Mouse (Mus musculus): ENCODE results near the gene Tia1. TPM values are rescaled to one million over a fixed set of nuclear protein-coding genes. Genes with fewer than 3 reads are reported as not detected.
A peak's percentile ranks its signal among the peaks of the same experiment; 100 is the strongest.

Gene Tia1
- polyA plus RNA-seq, 1 experiment, result 0.72 TPM

GRCm38 (mm10) chr6:86404996-86405395 is 977 bp downstream of the Tia1 start:
- H3K36me3 ChIP-seq (ENCODE audit: control insufficient read depth), result peaks cover 13% of the 10 kb centered on the region
- TF ChIP-seq TAL1 (IDR thresholded peaks at IDR 0.05; ENCODE audit: low read length), result no peak
- no peak for TF ChIP-seq GATA1 (IDR thresholded peaks at IDR 0.05; ENCODE audit: low read length)
- H3K4me1 ChIP-seq (ENCODE audit: control insufficient read depth), result peaks cover 37% of the 10 kb centered on the region
- H3K27me3 ChIP-seq (ENCODE audit: control insufficient read depth), result no peaks in the 10 kb centered on the region
- H3K9me3 ChIP-seq (ENCODE audit: control insufficient read depth, low read length), result no peaks in the 10 kb centered on the region
- peak overlapping the region; percentile 90 for H3K4me3 ChIP-seq (replicated peaks)

DNA sequence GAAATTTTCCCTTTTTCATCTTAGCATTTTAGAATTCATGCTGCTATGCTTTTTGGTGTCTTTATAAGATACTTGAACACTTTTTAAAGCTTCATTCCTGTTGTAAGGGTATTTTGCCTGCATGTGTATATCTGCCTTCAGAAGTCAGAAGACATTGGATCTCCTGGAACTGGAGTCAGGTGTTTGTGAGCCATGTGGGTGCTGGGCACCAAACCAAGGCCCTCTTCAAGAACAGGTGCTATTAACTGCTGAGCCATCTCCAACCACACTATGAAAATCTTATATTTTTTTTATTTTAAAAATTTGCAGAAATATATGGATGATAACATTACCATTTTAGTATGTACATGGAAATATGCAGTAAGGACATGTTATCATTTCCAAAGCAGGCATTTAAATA is 2.3 kb downstream of the Tia1 start:
- H3K9me3 ChIP-seq (ENCODE audit: control insufficient read depth, low read length), result no peaks in the 10 kb centered on the region
- TF ChIP-seq TAL1 (IDR thresholded peaks at IDR 0.05; ENCODE audit: low read length), result no peak
- no peak for TF ChIP-seq GATA1 (IDR thresholded peaks at IDR 0.05; ENCODE audit: low read length)
- no peak overlapping the region for H3K4me3 ChIP-seq (replicated peaks)
- H3K36me3 ChIP-seq (ENCODE audit: control insufficient read depth), result peaks cover 13% of the 10 kb centered on the region
- H3K4me1 ChIP-seq (ENCODE audit: control insufficient read depth), result peaks cover 29% of the 10 kb centered on the region
- no peaks in the 10 kb centered on the region for H3K27me3 ChIP-seq (ENCODE audit: control insufficient read depth)

GRCm38 (mm10) chr6:86418711-86419110 is 14.7 kb downstream of the Tia1 start:
- TF ChIP-seq TAL1 (IDR thresholded peaks at IDR 0.05; ENCODE audit: low read length) (no peak), GATA1 (IDR thresholded peaks at IDR 0.05; ENCODE audit: low read length) (no peak)
- no peak overlapping the region for H3K4me3 ChIP-seq (replicated peaks)
- H3K9me3 ChIP-seq (ENCODE audit: control insufficient read depth, low read length), result no peaks in the 10 kb centered on the region
- H3K4me1 ChIP-seq (ENCODE audit: control insufficient read depth), result no peaks in the 10 kb centered on the region
- H3K27me3 ChIP-seq (ENCODE audit: control insufficient read depth), result no peaks in the 10 kb centered on the region
- H3K36me3 ChIP-seq (ENCODE audit: control insufficient read depth), result peaks cover 67% of the 10 kb centered on the region

DNA sequence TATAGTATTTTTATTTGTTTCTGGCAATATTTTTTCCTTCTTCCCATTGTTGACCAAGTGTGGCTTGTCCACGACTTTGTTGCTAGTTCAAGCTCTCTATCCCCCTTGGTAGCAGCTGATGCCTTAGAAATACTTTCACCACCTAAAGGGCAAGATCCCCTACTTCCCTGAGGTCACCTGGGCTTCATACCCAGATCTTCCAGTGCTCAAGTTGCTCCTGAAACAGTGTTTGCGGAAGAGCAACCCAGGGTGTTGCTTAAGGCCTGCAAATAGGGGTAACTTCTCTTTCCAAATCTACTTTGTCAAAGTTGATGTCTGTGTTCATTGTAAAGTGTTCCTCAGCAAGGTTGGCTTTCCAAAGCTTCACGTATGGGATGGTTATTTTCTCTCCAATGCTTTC is 15.2 kb downstream of the Tia1 start:
- Histone ChIP-seq H3K4me3 (replicated peaks) (no peak overlapping the region), H3K9me3 (ENCODE audit: control insufficient read depth, low read length) (no peaks in the 10 kb centered on the region), H3K36me3 (ENCODE audit: control insufficient read depth) (peaks cover 68% of the 10 kb centered on the region), H3K27me3 (ENCODE audit: control insufficient read depth) (no peaks in the 10 kb centered on the region), H3K4me1 (ENCODE audit: control insufficient read depth) (no peaks in the 10 kb centered on the region)
- no peak for TF ChIP-seq GATA1 (IDR thresholded peaks at IDR 0.05; ENCODE audit: low read length)
- TF ChIP-seq TAL1 (IDR thresholded peaks at IDR 0.05; ENCODE audit: low read length), result no peak

GRCm38 (mm10) chr6:86420491-86420890 is 16.5 kb downstream of the Tia1 start:
- Histone ChIP-seq H3K4me3 (replicated peaks) (no peak overlapping the region), H3K4me1 (ENCODE audit: control insufficient read depth) (no peaks in the 10 kb centered on the region), H3K9me3 (ENCODE audit: control insufficient read depth, low read length) (no peaks in the 10 kb centered on the region), H3K36me3 (ENCODE audit: control insufficient read depth) (peaks cover 73% of the 10 kb centered on the region), H3K27me3 (ENCODE audit: control insufficient read depth) (no peaks in the 10 kb centered on the region)
- no peak for TF ChIP-seq TAL1 (IDR thresholded peaks at IDR 0.05; ENCODE audit: low read length)
- TF ChIP-seq GATA1 (IDR thresholded peaks at IDR 0.05; ENCODE audit: low read length), result no peak

- H3K27me3 ChIP-seq (ENCODE audit: control insufficient read depth), result no peaks in the 10 kb centered on the region
- H3K4me1 ChIP-seq (ENCODE audit: control insufficient read depth), result no peaks in the 10 kb centered on the region
- peaks cover 59% of the 10 kb centered on the region for H3K36me3 ChIP-seq (ENCODE audit: control insufficient read depth)
- H3K9me3 ChIP-seq (ENCODE audit: control insufficient read depth, low read length), result no peaks in the 10 kb centered on the region
- no peak within 1 kb of the TSS for H3K4me3 ChIP-seq (replicated peaks)
- TF ChIP-seq GATA1 (IDR thresholded peaks at IDR 0.05; ENCODE audit: low read length), result no peak
- TF ChIP-seq TAL1 (IDR thresholded peaks at IDR 0.05; ENCODE audit: low read length), result no peak
These were observed 22.3 kb downstream of the Tia1 start, which contains the start of gene Gm44790 for GRCm38 (mm10) chr6:86426358-86426757. Gene Gm44790, plus strand, starts transcription at chr6:86426658.

DNA sequence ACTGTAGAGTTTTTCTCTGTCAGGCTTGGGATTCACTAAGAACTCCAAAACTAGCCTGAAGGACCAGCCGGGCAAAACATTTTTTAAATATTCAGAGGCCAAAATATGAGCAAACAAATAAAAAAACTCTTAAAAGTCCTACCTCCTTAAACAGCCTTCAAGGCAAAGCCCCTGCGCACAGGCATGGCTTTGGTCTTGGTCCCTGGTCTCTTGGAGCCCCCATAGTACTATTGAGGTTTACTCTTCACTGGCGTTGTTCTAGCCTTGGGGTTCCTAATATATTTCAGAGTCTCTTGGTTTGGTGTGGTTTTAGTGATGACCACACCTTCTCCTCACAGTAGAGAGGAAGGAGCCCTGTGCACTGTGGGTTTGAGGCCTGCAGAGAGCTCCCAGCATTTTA is 27.5 kb downstream of the Tia1 start:
- H3K4me3 ChIP-seq (replicated peaks), result no peak overlapping the region
- H3K36me3 ChIP-seq (ENCODE audit: control insufficient read depth), result peaks cover 54% of the 10 kb centered on the region
- no peaks in the 10 kb centered on the region for H3K27me3 ChIP-seq (ENCODE audit: control insufficient read depth)
- peaks cover 2% of the 10 kb centered on the region; the same call in 1 of the 2 replicates for H3K4me1 ChIP-seq (ENCODE audit: control insufficient read depth)
- H3K9me3 ChIP-seq (ENCODE audit: control insufficient read depth, low read length), result no peaks in the 10 kb centered on the region
- TF ChIP-seq TAL1 (IDR thresholded peaks at IDR 0.05; ENCODE audit: low read length), result no peak
- TF ChIP-seq GATA1 (IDR thresholded peaks at IDR 0.05; ENCODE audit: low read length), result no peak

DNA sequence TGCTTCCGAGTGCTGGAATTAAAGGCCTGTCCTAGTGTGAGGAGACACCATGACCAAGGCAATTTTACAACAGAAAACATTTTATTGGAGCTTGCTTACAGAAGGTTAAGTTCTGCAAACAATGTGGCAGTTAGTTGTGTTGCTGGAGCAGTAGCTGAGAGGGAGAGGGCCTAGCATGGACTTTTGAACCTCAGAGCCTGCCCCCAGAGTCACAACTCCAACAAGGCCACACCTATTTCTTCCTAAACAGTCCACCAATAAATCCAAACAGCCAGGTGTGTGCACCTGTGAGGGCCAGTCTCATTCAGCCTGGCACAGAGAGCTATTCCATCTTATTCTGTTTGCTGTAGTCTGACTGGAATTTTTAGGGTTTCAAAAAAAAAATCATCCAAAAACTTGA is 29.7 kb downstream of the Tia1 start:
- TF ChIP-seq TAL1 (IDR thresholded peaks at IDR 0.05; ENCODE audit: low read length) (no peak), GATA1 (IDR thresholded peaks at IDR 0.05; ENCODE audit: low read length) (no peak)
- Histone ChIP-seq H3K36me3 (ENCODE audit: control insufficient read depth) (peaks cover 35% of the 10 kb centered on the region), H3K4me1 (ENCODE audit: control insufficient read depth) (peaks cover 10% of the 10 kb centered on the region), H3K4me3 (replicated peaks) (no peak overlapping the region), H3K27me3 (ENCODE audit: control insufficient read depth) (no peaks in the 10 kb centered on the region), H3K9me3 (ENCODE audit: control insufficient read depth, low read length) (no peaks in the 10 kb centered on the region)

GRCm38 (mm10) chr6:86437711-86438110 is 33.7 kb downstream of the Tia1 start:
- Histone ChIP-seq H3K9me3 (ENCODE audit: control insufficient read depth, low read length) (no peaks in the 10 kb centered on the region), H3K27me3 (ENCODE audit: control insufficient read depth) (no peaks in the 10 kb centered on the region)

More at GRCm38 (mm10) chr6:86437711-86438110, 33.7 kb downstream of the Tia1 start:
- Histone ChIP-seq H3K4me3 (replicated peaks) (peak overlapping the region; percentile 74), H3K36me3 (ENCODE audit: control insufficient read depth) (peaks cover 33% of the 10 kb centered on the region), H3K4me1 (ENCODE audit: control insufficient read depth) (peaks cover 23% of the 10 kb centered on the region)
- no peak for TF ChIP-seq TAL1 (IDR thresholded peaks at IDR 0.05; ENCODE audit: low read length)
- TF ChIP-seq GATA1 (IDR thresholded peaks at IDR 0.05; ENCODE audit: low read length), result no peak

Measured in erythroblast, embryonic 14.5 days (primary cell).